Mouse (Mus musculus): ENCODE data around the gene Scaf4.
"Not testable (repeated sequence)": the region's sequence is repeated elsewhere in the genome, so short reads cannot be mapped to it uniquely, and the experiment has no call there.

The Scaf4 gene

GRCm38 (mm10) chr16:90235188-90235587 is 49.1 kb downstream of the Scaf4 start:
- DNase-seq (ENCODE audit: low read depth), result no peak

- DNase-seq (ENCODE audit: low read depth), result no peak
Observed at GRCm38 (mm10) chr16:90234617-90235016, 49.7 kb downstream of the Scaf4 start.

- no peak for DNase-seq (ENCODE audit: low read depth)
Observed at GRCm38 (mm10) chr16:90233702-90234101, 50.6 kb downstream of the Scaf4 start.

DNA sequence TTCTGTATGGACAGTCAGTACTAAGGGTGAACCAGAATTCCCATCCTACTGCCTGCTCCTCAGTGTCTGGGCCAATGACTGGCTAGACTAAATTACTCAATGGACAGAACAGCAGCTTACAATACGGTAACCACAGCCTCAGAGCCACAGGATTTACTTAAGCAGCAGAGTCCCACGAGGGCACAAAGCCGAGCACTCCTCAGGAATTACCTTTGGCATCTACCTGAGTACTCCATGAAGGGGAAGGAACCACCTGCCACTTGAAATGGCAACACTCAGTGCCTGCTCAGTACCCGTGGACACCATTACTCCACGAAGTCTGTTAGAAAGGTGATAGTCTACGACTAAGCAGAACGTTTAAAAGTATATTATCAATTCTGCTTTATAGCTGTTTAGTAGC is 53.0 kb downstream of the Scaf4 start:
- no peak for DNase-seq (ENCODE audit: low read depth)

DNA sequence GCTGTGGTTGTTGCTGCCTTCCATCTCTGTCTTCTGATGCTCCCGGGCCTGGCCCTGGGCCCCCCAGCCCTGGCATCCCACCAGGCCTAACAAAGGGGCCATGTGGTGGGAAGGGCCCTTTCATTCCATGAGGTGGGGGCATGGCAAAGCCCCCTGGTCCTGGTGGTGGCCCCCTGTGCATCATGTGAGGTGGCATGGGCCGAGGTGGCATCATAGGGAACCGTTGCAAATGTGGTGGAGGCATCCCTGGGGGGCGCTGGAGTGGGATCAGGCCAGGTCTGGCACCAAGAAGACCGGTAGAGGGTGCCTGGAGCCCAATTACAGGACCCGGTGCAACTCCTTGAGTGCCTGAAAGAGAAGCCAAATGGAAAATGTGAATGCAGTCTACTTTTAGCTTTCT is 54.4 kb downstream of the Scaf4 start:
- DNase-seq (ENCODE audit: low read depth), result no peak

DNA sequence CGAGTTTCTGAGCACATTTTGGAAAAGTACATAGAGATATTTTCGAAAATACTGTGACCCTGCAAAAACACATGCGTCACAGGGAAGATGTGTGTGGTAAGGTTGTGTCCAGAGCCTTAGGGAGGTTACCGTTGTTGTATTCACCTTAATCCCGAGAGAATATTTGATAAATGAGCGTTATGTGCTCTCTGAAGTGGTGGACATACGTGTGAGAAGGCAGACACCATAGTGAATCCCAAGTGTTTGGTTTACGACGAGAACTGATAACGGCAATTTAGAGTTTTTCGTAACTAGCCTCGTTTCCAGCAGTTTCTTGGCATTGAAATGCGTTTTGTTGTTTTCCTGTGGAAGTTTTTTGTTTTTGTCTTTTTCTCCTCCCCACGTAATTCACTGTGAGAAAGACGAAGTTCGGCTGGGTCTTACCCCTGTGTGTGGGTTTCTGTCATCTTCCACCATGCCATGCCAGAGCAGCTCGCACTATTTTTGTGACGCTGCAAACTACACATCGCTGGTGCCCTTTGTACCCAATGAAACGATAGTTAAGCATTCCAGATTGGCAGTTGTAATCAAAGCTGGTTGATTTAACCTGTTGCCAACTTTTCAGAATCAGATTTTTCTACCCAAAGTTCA is 62.7 kb downstream of the Scaf4 start:
- peak; percentile 53 for DNase-seq (ENCODE audit: low read depth)

- DNase-seq (ENCODE audit: low read depth), result no peak
Observed at GRCm38 (mm10) chr16:90220892-90221431, 63.3 kb downstream of the Scaf4 start.

- peak; percentile 97 for DNase-seq (ENCODE audit: low read depth)
Observed at GRCm38 (mm10) chr16:90220026-90220891, 64.0 kb downstream of the Scaf4 start, which contains the start of gene Sod1. Gene Sod1, plus strand, starts transcription at chr16:90220754.

DNA sequence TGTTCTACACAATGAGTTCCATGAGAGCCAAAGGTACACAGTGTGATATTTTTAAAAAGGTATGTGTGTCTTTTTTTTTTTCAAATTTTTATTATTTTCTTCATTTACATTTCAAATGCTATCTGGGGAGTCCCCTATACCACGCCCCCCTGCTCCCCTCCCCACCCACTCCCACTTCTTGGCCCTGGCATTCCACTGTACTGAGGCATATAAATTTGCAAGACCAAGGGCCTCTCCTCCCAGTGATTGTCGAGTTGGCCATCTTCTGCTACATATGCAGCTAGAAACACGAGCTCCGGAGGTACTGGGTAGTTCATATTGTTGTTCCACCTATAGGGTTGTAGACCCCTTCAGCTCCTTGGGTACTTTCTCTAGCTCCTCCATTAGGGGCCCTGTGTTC is 64.9 kb downstream of the Scaf4 start:
- not testable (repeated sequence) for DNase-seq (ENCODE audit: low read depth)

- DNase-seq (ENCODE audit: low read depth), result no peak
Observed at GRCm38 (mm10) chr16:90217926-90218325, 66.4 kb downstream of the Scaf4 start.

- DNase-seq (ENCODE audit: low read depth), result no peak
Observed at GRCm38 (mm10) chr16:90217356-90217755, 66.9 kb downstream of the Scaf4 start.

- DNase-seq (ENCODE audit: low read depth), result no peak
Observed at GRCm38 (mm10) chr16:90216414-90216813, 67.9 kb downstream of the Scaf4 start.

GRCm38 (mm10) chr16:90215879-90216278 is 68.4 kb downstream of the Scaf4 start:
- DNase-seq (ENCODE audit: low read depth), result not testable (repeated sequence)

DNA sequence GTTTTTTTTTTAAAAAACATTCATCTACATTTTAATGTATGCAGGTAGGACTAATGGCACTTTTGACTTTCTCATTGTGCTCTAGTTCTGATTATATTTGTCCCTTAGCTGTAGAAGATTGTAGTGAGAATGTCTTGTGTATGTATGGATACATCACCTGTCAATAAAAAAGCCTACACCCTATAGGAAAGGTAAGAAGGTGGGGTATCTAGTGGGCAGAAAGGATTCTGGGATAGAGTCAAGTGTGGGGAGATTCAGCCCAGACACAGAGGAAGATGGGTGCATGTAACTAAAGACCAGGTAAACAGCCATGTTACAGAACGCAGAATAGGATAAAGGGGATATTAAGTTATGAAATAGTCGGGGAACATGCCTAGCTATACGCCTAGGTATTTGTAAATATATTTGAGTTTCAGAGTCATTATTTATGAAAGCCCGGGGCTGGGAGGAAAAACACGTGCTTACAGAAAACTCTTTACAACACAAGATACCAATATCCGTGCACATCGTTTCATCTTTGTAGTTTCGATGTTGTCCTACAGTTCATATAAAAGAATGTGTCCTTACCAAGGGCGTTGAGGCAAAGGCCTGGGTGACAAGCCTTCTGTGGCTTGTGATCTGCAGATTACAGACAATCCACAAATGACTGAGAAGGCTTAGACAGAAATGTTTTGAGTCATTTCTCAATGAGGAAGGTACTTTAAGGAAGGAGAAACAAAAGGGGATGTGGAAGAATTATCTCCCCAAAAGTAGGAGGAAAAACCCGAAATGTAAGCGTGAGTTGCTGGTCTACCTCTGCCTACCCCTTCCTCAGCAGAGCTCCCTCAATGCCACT is 69.4 kb downstream of the Scaf4 start:
- no peak for DNase-seq (ENCODE audit: low read depth)

- DNase-seq (ENCODE audit: low read depth), result no peak
Observed at GRCm38 (mm10) chr16:90213477-90214339, 70.6 kb downstream of the Scaf4 start.

DNA sequence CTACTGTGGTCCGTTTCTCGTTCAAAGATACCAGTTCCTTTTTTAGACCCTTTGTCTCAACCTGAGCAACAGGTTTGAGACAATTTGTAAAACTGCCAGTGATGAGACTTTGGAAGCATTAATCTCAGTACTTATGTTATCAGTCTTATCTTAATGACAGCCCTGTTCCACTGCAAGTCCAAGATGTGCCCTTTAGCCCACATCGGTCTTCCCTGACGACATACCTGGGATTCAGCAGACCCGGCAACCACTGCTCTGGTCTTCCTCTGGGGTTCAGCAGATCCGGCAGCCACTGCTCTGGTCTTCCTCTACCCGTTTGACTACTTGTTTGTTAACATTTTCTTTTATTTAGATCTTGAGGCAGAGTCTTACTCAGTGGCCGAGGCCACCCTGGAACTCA is 72.5 kb downstream of the Scaf4 start:
- DNase-seq (ENCODE audit: low read depth), result no peak

DNA sequence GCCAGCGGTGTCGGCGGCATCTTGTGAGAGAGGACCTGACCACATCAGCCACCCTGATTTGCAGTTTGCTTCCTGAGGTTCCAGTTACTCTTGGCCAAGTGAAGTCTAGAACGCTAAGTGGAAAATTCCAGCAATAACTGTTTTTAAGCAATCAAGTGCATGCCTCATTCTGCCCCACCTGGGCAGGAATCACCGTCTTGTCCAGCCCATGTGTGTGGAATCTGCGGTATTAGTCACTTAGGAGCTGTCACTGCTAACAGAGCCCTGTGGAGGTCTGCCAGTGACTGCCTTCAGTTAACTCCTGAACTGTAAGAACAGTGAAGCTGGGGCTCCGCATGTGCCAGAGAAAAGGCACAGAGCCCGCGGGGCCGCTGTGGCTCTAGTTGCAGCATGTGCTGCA is 73.6 kb downstream of the Scaf4 start:
- no peak for DNase-seq (ENCODE audit: low read depth)

GRCm38 (mm10) chr16:90208996-90209395 is 75.3 kb downstream of the Scaf4 start:
- no peak for DNase-seq (ENCODE audit: low read depth)

DNA sequence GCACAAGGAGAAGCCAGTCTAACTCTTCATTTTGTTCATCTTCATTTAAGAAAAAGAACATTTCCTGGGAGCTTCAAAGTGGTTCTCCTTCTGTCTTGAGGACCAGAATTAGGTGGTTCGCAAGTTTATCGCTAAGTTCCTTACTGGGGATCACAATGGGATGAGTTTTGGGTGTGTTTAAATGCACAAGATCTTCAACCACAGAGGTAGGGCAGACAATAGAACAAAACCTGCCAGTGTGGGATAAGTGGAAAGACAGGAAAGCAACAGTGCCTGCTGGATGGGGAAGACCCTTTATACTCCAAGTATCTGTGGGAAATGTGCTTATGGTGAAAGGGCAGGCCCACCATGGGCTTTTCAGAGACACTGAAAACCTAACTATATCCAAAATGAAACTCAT is 79.4 kb downstream of the Scaf4 start:
- no peak for DNase-seq (ENCODE audit: low read depth)

DNA sequence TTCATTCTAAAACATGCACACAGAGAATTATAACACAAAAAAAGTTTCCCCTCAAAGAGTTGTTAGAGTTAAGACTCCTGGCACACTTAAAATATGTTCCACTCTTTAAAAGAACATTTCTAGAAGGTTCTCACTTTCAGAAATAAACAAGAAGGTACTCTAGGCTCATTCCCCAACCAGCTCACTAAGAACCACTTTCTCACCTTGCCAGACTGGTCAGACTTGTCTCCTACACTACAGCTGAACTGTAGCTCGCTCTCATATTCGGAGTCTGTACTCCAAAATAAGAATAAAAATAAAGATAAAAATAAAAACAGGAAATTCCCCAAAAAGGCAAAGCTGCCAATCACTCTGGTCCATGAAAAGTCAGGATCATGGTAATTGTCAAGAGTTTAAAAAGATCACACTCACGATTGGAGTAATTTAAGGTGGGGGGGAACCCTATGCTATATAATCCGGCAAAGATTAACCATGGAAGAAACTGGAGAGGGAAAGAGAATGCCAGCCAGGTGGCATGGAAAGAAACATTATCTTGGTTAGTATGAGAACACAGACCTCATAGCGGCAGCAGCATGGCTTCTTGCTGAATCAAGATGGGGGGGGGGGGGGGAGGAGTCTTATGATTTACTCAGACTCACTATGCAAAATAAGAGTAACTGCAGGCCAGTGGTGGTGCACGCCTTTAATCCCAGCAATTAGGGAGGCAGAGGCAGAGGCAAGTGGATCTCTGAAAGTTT is 80.9 kb downstream of the Scaf4 start:
- DNase-seq (ENCODE audit: low read depth), result no peak

- DNase-seq (ENCODE audit: low read depth), result no peak
Observed at GRCm38 (mm10) chr16:90202140-90202539, 82.2 kb downstream of the Scaf4 start.
